Mouse (Mus musculus) bone marrow, adult 2 months (tissue): ENCODE measurements around the gene Fbf1. TPM values are rescaled to one million over a fixed set of nuclear protein-coding genes. Genes with fewer than 3 reads are reported as not detected.

ENCODE experiments used
- H3K27ac ChIP-seq: fragments of 200-500 bp; 2 replicates; pipeline ENCODE4 v1.5.1; 2012; ENCODE audit warnings: low read depth, mild to moderate bottlenecking, control low read depth, inconsistent platforms, low read length; ENCODE audit not compliant: control insufficient read depth, poor library complexity, insufficient read depth
- H3K4me1 ChIP-seq: fragments of 200-500 bp; 2 replicates; pipeline ENCODE4 v1.6.1; 2011; ENCODE audit warnings: low read length; ENCODE audit not compliant: control insufficient read depth, insufficient read depth
- H3K4me3 ChIP-seq: fragments of 200-500 bp; replicated peaks from 2 replicates; pipeline ENCODE3; 2011; ENCODE audit warnings: mild to moderate bottlenecking, low read depth, low read length, control low read depth; ENCODE audit not compliant: control insufficient read depth
- CTCF ChIP-seq: fragments of 200-500 bp; IDR thresholded peaks from 2 replicates; pipeline ENCODE4 v1.5.1; 2011; ENCODE audit warnings: low read length, control low read depth; ENCODE audit not compliant: control insufficient read depth, insufficient read depth
- POLR2A ChIP-seq: fragments of 200-500 bp; IDR thresholded peaks from 2 replicates; pipeline ENCODE4 v1.6.1; 2011; ENCODE audit warnings: low read depth, mild to moderate bottlenecking, control low read depth, low read length, borderline replicate concordance; ENCODE audit not compliant: control insufficient read depth
- WGBS: fragments of 180-500 bp; shearing (Covaris S2); methylation state at CpG from one replicate; pipeline ENCODE4 v1.1.7; 2018; 5-methylcytosine and 5-hydroxymethylcytosine counted together
- polyA plus RNA-seq: library from polyadenylated mRNA; stranded (reverse); fragments of >200 nt; gene quantifications from 2 replicates; pipeline ENCODE4 v1.2.4, GENCODE M21; 2011; ENCODE audit warnings: low replicate concordance; ENCODE audit not compliant: missing spikeins, insufficient read depth, insufficient read length

The Fbf1 gene
- polyA plus RNA-seq, 1 experiment = 16.1 TPM

GRCm38 (mm10) chr11:116105065-116105464, 62.9 kb downstream of the Fbf1 start:
- WGBS = 78% methylated on average over 2 of the region's 2 CpGs
- Histone ChIP-seq H3K4me3 (no peak overlapping the region), H3K4me1 (no peaks in the 10 kb centered on the region; the same call in none of the 2 replicates), H3K27ac (no peak overlapping the region)
- TF ChIP-seq CTCF = no peak
- TF ChIP-seq POLR2A = no peak

- Histone ChIP-seq H3K4me3 (no peak overlapping the region), H3K27ac (no peak overlapping the region), H3K4me1 (no peaks in the 10 kb centered on the region; the same call in none of the 2 replicates)
- TF ChIP-seq POLR2A (no peak), CTCF (no peak)
- 36% methylated on average over 14 of the region's 14 CpGs for WGBS
These were observed 63.8 kb downstream of the Fbf1 start for GRCm38 (mm10) chr11:116104006-116104646.

- Histone ChIP-seq H3K27ac (no peak overlapping the region), H3K4me3 (no peak overlapping the region), H3K4me1 (no peaks in the 10 kb centered on the region; the same call in none of the 2 replicates)
- WGBS = 53% methylated on average over 12 of the region's 12 CpGs
- TF ChIP-seq POLR2A = no peak
- no peak for TF ChIP-seq CTCF
These were observed 64.4 kb downstream of the Fbf1 start for GRCm38 (mm10) chr11:116103572-116103971.

- Histone ChIP-seq H3K4me3 (no peak overlapping the region), H3K4me1 (no peaks in the 10 kb centered on the region; the same call in none of the 2 replicates), H3K27ac (no peak overlapping the region)
- TF ChIP-seq CTCF = no peak
- no peak for TF ChIP-seq POLR2A
- WGBS = 36% methylated on average over 3 of the region's 4 CpGs
These were observed 65.5 kb downstream of the Fbf1 start for GRCm38 (mm10) chr11:116102472-116102871.

DNA sequence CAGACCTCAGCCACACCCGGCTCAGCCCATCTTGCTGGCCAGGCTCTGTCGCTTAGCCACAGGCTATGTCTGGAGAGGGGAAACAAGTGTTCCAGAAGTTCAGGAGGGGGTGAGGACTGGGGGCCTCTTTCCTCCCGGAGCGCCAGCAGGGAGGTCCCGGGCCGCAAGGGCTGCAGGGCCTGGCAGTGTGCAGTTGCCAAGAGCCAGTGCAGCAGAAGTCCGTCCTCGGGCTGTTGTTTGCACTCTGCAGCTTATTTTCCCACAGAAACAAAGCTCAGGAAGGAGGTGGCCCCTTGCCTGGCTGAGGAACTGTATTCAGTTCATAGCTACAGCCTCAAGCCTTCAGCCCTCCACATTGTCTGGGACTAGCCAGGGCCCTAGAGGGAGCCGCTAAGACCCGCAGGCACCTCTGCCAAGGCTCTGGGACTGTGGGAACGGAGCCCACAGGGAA, 66.0 kb downstream of the Fbf1 start:
- peak overlapping the region; percentile 36 for H3K27ac ChIP-seq
- TF ChIP-seq CTCF (no peak), POLR2A (no peak; the same call in 1 of the 2 replicates)
- H3K4me1 ChIP-seq = no peaks in the 10 kb centered on the region; the same call in none of the 2 replicates
- H3K4me3 ChIP-seq = no peak overlapping the region
- 32% methylated on average over 11 of the region's 11 CpGs for WGBS

GRCm38 (mm10) chr11:116100839-116101238, 67.1 kb downstream of the Fbf1 start:
- Histone ChIP-seq H3K4me1 (no peaks in the 10 kb centered on the region; the same call in none of the 2 replicates), H3K4me3 (no peak overlapping the region), H3K27ac (no peak overlapping the region)
- TF ChIP-seq POLR2A (no peak), CTCF (no peak)
- WGBS = 81% methylated on average over 7 of the region's 7 CpGs

- 52% methylated on average over 6 of the region's 6 CpGs for WGBS
- Histone ChIP-seq H3K27ac (no peak overlapping the region), H3K4me1 (no peaks in the 10 kb centered on the region; the same call in none of the 2 replicates), H3K4me3 (no peak overlapping the region)
- TF ChIP-seq POLR2A (no peak), CTCF (no peak)
These were observed 67.6 kb downstream of the Fbf1 start for GRCm38 (mm10) chr11:116100385-116100784.

- H3K27ac ChIP-seq = no peak overlapping the region
- 52% methylated on average over 6 of the region's 6 CpGs for WGBS
- TF ChIP-seq POLR2A = no peak
- no peak for TF ChIP-seq CTCF
- no peaks in the 10 kb centered on the region; the same call in none of the 2 replicates for H3K4me1 ChIP-seq
- H3K4me3 ChIP-seq = no peak overlapping the region
These were observed 68.5 kb downstream of the Fbf1 start for GRCm38 (mm10) chr11:116099462-116099861.
